Mouse (Mus musculus): ENCODE measurements at regions not wholly inside any gene's neighbourhood (a gene's known extent, or its start where the extent isn't known, plus 50 kb on each side); places are given as distances from the start of the nearest gene placed in this dataset.

DNA sequence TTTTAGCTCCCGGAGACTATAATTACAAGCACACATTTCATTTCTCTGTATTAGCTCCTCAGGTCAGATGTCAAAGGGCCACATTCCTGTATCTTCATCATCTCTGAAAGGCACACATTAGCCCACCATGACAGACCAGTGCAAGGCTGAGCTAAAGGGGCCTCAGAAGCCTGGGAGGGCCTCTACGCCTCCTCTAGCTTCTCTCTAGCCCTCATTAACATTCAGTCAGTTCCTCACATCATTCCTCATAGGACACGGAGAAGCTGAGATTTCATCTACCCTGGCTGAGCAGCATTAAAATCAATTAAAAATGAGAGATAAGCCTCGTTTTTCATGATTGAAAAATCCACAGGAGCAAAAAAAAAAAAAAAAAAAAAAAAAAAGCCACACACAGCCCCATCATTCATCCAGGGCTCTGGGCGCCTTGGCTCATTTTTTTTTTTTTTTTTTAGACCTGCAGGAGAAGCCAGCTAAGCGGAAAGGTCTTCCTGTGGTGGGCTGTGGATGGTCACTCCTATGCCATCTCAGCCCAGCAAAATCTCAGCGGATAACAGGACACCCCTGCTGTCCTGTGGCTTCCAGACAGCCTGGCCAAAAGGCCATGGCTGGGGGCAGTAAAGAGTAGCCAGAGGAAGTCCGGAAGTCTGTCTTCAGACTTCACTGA, 82.5 kb downstream of the Rhob start:
- no peaks in the 10 kb centered on the region for H3K9me3 ChIP-seq (ENCODE audit: control insufficient read depth)
- H3K27me3 ChIP-seq (replicated peaks; ENCODE audit: control insufficient read depth, insufficient read depth, low read length): no peaks in the 10 kb centered on the region
- TF ChIP-seq CTCF (IDR thresholded peaks at IDR 0.05; ENCODE audit: low read depth): no peak
- H3K4me1 ChIP-seq (replicated peaks; ENCODE audit: control insufficient read depth, insufficient read depth, low read length): no peaks in the 10 kb centered on the region
- 76% methylated on average over 8 of the region's 8 CpGs for WGBS
- no peak overlapping the region for H3K27ac ChIP-seq (ENCODE audit: low read depth, low read length)
- H3K4me2 ChIP-seq (replicated peaks; ENCODE audit: low read depth): no peak overlapping the region
- no peaks in the 10 kb centered on the region for H3K36me3 ChIP-seq (ENCODE audit: control insufficient read depth, insufficient read depth)
- H3K4me3 ChIP-seq (ENCODE audit: low read depth, low read length): no peak overlapping the region
- ATAC-seq: no peak
- no peak overlapping the region for H3K9ac ChIP-seq (ENCODE audit: low read depth, low read length)

DNA sequence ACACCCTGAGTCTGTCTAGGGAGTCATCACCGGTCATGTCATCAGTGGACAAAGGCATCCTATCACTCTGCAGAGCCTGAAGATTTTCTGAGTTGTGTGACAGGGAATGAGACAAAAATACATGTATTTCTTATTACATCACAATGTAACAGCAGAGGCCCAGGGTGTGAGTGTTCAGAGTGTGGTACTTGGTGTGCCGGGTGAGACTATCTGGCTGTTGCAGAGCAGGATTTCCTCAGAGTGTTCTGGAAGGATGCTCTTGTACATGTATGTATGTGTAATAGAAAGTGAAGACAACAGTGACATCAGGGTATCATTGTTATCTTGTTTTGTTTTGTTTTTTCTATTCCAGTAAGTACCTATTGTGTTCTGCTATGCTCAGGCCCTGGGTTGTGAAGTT, 87.7 kb downstream of the Rhob start:
- no peak overlapping the region for H3K27ac ChIP-seq (ENCODE audit: low read depth, low read length)
- no peak overlapping the region for H3K4me3 ChIP-seq (ENCODE audit: low read depth, low read length)
- H3K9me3 ChIP-seq (ENCODE audit: control insufficient read depth): no peaks in the 10 kb centered on the region
- 90% methylated on average over 2 of the region's 2 CpGs for WGBS
- H3K27me3 ChIP-seq (replicated peaks; ENCODE audit: control insufficient read depth, insufficient read depth, low read length): no peaks in the 10 kb centered on the region
- ATAC-seq: no peak
- no peak overlapping the region for H3K9ac ChIP-seq (ENCODE audit: low read depth, low read length)
- H3K4me1 ChIP-seq (replicated peaks; ENCODE audit: control insufficient read depth, insufficient read depth, low read length): no peaks in the 10 kb centered on the region
- TF ChIP-seq CTCF (IDR thresholded peaks at IDR 0.05; ENCODE audit: low read depth): no peak
- no peaks in the 10 kb centered on the region for H3K36me3 ChIP-seq (ENCODE audit: control insufficient read depth, insufficient read depth)
- no peak overlapping the region for H3K4me2 ChIP-seq (replicated peaks; ENCODE audit: low read depth)

DNA sequence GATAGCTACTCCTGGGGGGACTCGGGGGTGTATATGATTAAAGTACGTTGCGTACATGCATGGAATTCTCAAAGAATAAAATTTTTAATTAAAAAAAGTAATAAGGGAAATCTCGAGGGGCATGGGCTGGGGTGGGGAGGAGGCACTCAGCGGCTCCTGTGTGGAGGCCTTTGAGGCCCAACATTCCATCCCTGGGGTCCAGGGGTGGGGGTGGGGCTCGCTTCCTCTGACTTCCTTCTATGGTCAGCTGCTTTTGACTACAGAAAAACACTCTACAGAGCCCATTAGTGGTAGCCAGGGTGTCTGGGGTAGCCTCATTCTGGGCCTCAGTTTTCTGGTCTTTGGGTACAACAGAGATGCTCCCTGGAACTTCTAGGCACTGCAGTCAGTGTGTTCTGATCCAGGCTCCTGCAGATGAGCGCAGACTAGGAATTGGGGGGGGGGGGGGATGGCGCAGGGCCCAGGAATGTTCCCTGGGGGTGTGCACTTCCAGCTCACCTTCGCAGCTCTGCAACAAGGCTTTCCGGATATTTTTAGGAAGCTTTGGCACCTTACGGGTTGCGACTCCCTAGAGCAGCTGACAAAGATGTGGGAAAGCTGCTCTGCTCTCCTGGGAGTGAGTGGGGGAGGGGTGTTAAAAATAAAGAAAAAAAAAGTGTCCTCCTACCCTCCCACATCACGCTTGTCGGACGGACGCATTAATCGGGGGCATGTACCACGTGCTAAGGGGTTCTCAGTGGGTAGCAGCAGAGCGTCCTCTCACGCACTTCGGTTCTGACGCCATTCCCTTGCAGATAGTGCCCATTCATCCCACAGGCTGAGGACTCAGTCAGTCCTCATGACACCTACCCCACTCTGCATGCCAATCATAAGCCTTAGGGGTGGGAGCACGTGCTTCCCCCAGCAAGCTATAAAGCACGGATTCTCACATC, 89.1 kb downstream of the Rhob start:
- Histone ChIP-seq H3K4me1 (replicated peaks; ENCODE audit: control insufficient read depth, insufficient read depth, low read length) (no peaks in the 10 kb centered on the region), H3K4me3 (ENCODE audit: low read depth, low read length) (no peak overlapping the region), H3K9ac (ENCODE audit: low read depth, low read length) (no peak overlapping the region), H3K9me3 (ENCODE audit: control insufficient read depth) (no peaks in the 10 kb centered on the region), H3K36me3 (ENCODE audit: control insufficient read depth, insufficient read depth) (no peaks in the 10 kb centered on the region), H3K27ac (ENCODE audit: low read depth, low read length) (no peak overlapping the region), H3K27me3 (replicated peaks; ENCODE audit: control insufficient read depth, insufficient read depth, low read length) (no peaks in the 10 kb centered on the region), H3K4me2 (replicated peaks; ENCODE audit: low read depth) (no peak overlapping the region)
- no peak for TF ChIP-seq CTCF (IDR thresholded peaks at IDR 0.05; ENCODE audit: low read depth)
- ATAC-seq: no peak
- 61% methylated on average over 24 of the region's 24 CpGs for WGBS

DNA sequence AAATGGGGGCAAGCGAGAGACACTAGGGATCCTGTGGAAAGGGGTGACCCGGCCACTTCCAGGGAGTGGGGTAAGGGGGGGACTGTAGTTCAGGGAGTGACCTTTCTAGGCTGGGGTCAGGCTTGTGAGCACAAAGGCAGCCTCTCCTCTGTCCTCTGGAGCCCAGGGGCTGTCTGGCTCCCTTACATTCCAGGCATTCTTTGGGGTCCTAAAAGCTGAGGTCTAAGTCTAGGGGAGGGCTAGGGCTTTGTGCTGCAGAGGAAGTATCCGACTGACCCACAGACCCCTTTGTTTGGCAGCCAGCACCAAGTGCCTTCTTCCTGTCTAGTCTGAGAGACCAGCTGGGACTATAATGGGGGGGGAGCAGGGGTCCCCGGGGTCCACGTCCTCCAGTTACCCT, 88.9 kb downstream of the Hs1bp3 start:
- no peak overlapping the region for H3K4me2 ChIP-seq (replicated peaks; ENCODE audit: low read depth)
- H3K9me3 ChIP-seq (ENCODE audit: control insufficient read depth): no peaks in the 10 kb centered on the region
- H3K27me3 ChIP-seq (replicated peaks; ENCODE audit: control insufficient read depth, insufficient read depth, low read length): no peaks in the 10 kb centered on the region
- no peak for TF ChIP-seq CTCF (IDR thresholded peaks at IDR 0.05; ENCODE audit: low read depth)
- WGBS: 32% methylated on average over 5 of the region's 5 CpGs
- no peaks in the 10 kb centered on the region for H3K4me1 ChIP-seq (replicated peaks; ENCODE audit: control insufficient read depth, insufficient read depth, low read length)
- no peak overlapping the region for H3K9ac ChIP-seq (ENCODE audit: low read depth, low read length)
- peak; percentile 22; the same call in 1 of the 2 replicates for ATAC-seq
- H3K27ac ChIP-seq (ENCODE audit: low read depth, low read length): no peak overlapping the region
- no peaks in the 10 kb centered on the region for H3K36me3 ChIP-seq (ENCODE audit: control insufficient read depth, insufficient read depth)
- no peak overlapping the region for H3K4me3 ChIP-seq (ENCODE audit: low read depth, low read length)

DNA sequence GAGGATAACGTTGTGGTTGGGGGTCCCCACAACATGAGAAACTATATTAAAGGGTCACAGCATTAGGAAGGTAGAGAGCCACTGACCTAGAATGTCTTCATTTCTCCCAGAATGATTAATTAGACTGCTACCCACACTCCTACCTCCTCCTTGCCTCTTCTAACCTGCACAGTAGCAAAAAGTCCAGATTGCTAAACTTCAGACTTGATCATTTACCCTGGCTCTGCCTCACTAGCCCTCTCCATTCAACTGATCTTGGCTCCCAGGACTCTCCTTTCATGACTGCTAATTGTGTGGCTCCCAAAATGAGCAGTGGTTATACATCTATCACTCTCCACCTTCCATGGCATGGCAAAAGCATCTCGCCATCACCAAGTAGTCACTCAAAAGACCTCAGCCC, 88.1 kb downstream of the Hs1bp3 start:
- Histone ChIP-seq H3K4me1 (replicated peaks; ENCODE audit: control insufficient read depth, insufficient read depth, low read length) (no peaks in the 10 kb centered on the region), H3K27me3 (replicated peaks; ENCODE audit: control insufficient read depth, insufficient read depth, low read length) (no peaks in the 10 kb centered on the region), H3K4me3 (ENCODE audit: low read depth, low read length) (no peak overlapping the region), H3K36me3 (ENCODE audit: control insufficient read depth, insufficient read depth) (no peaks in the 10 kb centered on the region), H3K9ac (ENCODE audit: low read depth, low read length) (no peak overlapping the region), H3K9me3 (ENCODE audit: control insufficient read depth) (no peaks in the 10 kb centered on the region), H3K27ac (ENCODE audit: low read depth, low read length) (no peak overlapping the region), H3K4me2 (replicated peaks; ENCODE audit: low read depth) (no peak overlapping the region)
- WGBS: 85% methylated on average over 2 of the region's 2 CpGs
- no peak for ATAC-seq
- TF ChIP-seq CTCF (IDR thresholded peaks at IDR 0.05; ENCODE audit: low read depth): no peak

DNA sequence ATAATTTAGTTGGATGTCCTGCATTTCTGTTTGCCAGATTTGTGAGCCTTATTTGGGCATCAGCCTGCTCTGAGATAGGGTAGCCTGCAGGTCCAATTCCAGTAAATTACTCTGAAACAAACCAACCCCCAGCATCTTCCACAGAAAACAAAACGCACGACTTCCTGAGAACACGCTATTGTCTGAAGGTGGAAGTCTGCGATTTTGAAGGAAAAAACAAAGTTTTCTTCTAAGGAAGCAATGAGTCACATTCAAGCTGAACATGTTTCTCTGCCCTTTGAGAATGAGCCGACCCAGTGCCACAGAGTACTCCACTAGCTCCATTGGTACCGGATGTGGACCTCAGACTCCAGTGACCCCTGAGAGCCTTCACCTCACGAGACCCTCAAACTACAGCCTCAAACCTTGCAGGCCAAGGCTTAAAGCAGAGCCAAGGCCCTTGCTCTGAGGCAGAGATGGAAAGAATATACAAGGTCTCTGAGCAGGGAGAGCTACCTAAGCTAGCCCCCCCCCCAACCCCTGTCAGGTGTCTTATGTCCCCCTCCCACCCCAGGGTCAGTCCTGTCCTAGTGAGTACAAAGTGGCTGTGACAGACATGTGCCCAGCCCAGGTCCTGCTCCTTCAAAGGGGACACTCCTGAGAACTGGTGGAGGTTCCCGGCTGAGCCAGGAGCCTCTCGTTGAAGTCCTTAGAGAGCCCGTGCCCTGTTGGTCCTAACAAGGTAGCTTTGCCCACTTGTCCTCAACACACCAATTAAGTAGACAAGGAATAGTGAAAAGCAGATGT, 87.3 kb downstream of the Hs1bp3 start:
- Histone ChIP-seq H3K27ac (ENCODE audit: low read depth, low read length) (no peak overlapping the region), H3K4me3 (ENCODE audit: low read depth, low read length) (no peak overlapping the region), H3K4me1 (replicated peaks; ENCODE audit: control insufficient read depth, insufficient read depth, low read length) (no peaks in the 10 kb centered on the region), H3K9ac (ENCODE audit: low read depth, low read length) (no peak overlapping the region), H3K4me2 (replicated peaks; ENCODE audit: low read depth) (no peak overlapping the region), H3K27me3 (replicated peaks; ENCODE audit: control insufficient read depth, insufficient read depth, low read length) (no peaks in the 10 kb centered on the region), H3K9me3 (ENCODE audit: control insufficient read depth) (no peaks in the 10 kb centered on the region), H3K36me3 (ENCODE audit: control insufficient read depth, insufficient read depth) (no peaks in the 10 kb centered on the region)
- TF ChIP-seq CTCF (IDR thresholded peaks at IDR 0.05; ENCODE audit: low read depth): no peak
- ATAC-seq: no peak
- 80% methylated on average over 10 of the region's 10 CpGs for WGBS

Measured in intestine, postnatal 0 days (tissue).